Mouse (Mus musculus) megakaryocyte, embryonic 14.5 days (primary cell): Measurements from ENCODE around the gene Tmbim6.

Source experiments
- FLI1 ChIP-seq: IDR thresholded peaks from 2 replicates; pipeline ENCODE4 v1.6.1; 2012; ENCODE audit warnings: low read length, inconsistent platforms, mixed read lengths
- GATA1 ChIP-seq: IDR thresholded peaks from 3 replicates; pipeline ENCODE4 v1.6.1; 2012; ENCODE audit warnings: mixed read lengths, low read length, inconsistent platforms, borderline replicate concordance

GRCm38 (mm10) chr15:99420521-99421014 is 27.9 kb downstream of the Tmbim6 start:
- TF ChIP-seq GATA1 (no peak), FLI1 (no peak)
